Mouse (Mus musculus) retina, adult 2 months (tissue): ENCODE data around the gene Mmp11.
"Not testable (repeated sequence)": the region's sequence is repeated elsewhere in the genome, so short reads cannot be mapped to it uniquely, and the experiment has no call there.

Experiments used
- DNase-seq: peaks from one replicate; pipeline ENCODE4 v3.0.0-alpha.2; 2012; ENCODE audit warnings: low read depth, low spot score

The Mmp11 gene

GRCm38 (mm10) chr10:75897373-75897772 lies 38.9 kb downstream of the Mmp11 start:
- peak; percentile 53 for DNase-seq

- no peak for DNase-seq
Measured at GRCm38 (mm10) chr10:75896208-75896607, 40.1 kb downstream of the Mmp11 start.

GRCm38 (mm10) chr10:75895730-75896129 lies 40.6 kb downstream of the Mmp11 start:
- no peak for DNase-seq

- DNase-seq, result no peak
Measured at GRCm38 (mm10) chr10:75894601-75895000, 41.7 kb downstream of the Mmp11 start.

GRCm38 (mm10) chr10:75893089-75893750 lies 43.1 kb downstream of the Mmp11 start, which contains the start of gene Derl3:
Gene Derl3 (plus strand): TSS chr10:75893413.
- DNase-seq, result peak; percentile 76

- no peak for DNase-seq
Measured at GRCm38 (mm10) chr10:75889406-75890153, 46.7 kb downstream of the Mmp11 start.

GRCm38 (mm10) chr10:75887504-75887903 lies 48.8 kb downstream of the Mmp11 start:
- DNase-seq, result not testable (repeated sequence)

GRCm38 (mm10) chr10:75884742-75885141 lies 51.6 kb downstream of the Mmp11 start:
- DNase-seq, result no peak

GRCm38 (mm10) chr10:75883232-75883552 lies 53.1 kb downstream of the Mmp11 start:
- peak; percentile 50 for DNase-seq

GRCm38 (mm10) chr10:75882433-75883231 lies 53.7 kb downstream of the Mmp11 start:
- DNase-seq, result no peak

- no peak for DNase-seq
Measured at GRCm38 (mm10) chr10:75881578-75882432, 54.5 kb downstream of the Mmp11 start.

GRCm38 (mm10) chr10:75880771-75881577 lies 55.3 kb downstream of the Mmp11 start:
- DNase-seq, result no peak

GRCm38 (mm10) chr10:75880351-75880750 lies 55.9 kb downstream of the Mmp11 start:
- no peak for DNase-seq

GRCm38 (mm10) chr10:75878836-75879235 lies 57.5 kb downstream of the Mmp11 start:
- no peak for DNase-seq

GRCm38 (mm10) chr10:75873543-75874170 lies 62.6 kb downstream of the Mmp11 start:
- no peak for DNase-seq
